Mouse (Mus musculus) left cerebral cortex, adult 2 months (tissue): ENCODE data around the gene Rassf6. TPM values are rescaled to one million over a fixed set of nuclear protein-coding genes. Genes with fewer than 3 reads are reported as not detected.

Experiments
- DNase-seq, 2 experiments: peaks; one replicate each; pipeline ENCODE4 v3.0.0; 2021 to 2022; ENCODE audit warnings: low spot score in 2 of 2, mixed read lengths in 1 of 2; ENCODE audit errors: extremely low spot score in 1 of 2
- H3K27ac ChIP-seq: fragments of 200-600 bp; 2 replicates; pipeline ENCODE4 v1.8.1; 2022
- H3K4me3 ChIP-seq: fragments of 200-600 bp; 2 replicates; pipeline ENCODE4 v1.8.1; 2022
- CTCF ChIP-seq: fragments of 200-600 bp; IDR thresholded peaks from 2 replicates; pipeline ENCODE4 v1.8.1; 2022; ENCODE audit warnings: antibody characterized with exemption, mild to moderate bottlenecking, moderate library complexity
- intact Hi-C: fragments of 180-260 bp; cut with DNase I; formaldehyde crosslinking; loops from one replicate; pipeline ENCODE4 v1.15.1; 2025
- long read RNA-seq, 2 experiments: library from polyadenylated mRNA; stranded (forward); transcript quantifications; one replicate each; pipeline ENCODE4 v2.0.0; 2021; ENCODE audit warnings: borderline mapping rate in 2 of 2
- total RNA-seq, 2 experiments: library from RNA; stranded (reverse); gene quantifications; 2 replicates each; pipeline ENCODE4 v1.2.3; 2021

Gene Rassf6
- 1 to 10 TPM; 1.6 to 2.3 TPM for total RNA-seq
- long read RNA-seq, experiment 1: 0 reads
- long read RNA-seq, experiment 2, partial matches to known transcripts: 0 of 1 reads
- long read RNA-seq, experiment 2, other reads (novel, unspliced or antisense): 1 of 1 reads

GRCm38 (mm10) chr5:90640286-90641217, at the start of gene Rassf6:
Gene Rassf6, minus strand, starts transcription at chr5:90640657.
- Histone ChIP-seq H3K27ac (no peak within 1 kb of the TSS), H3K4me3 (peak within 1 kb of the TSS; percentile 57)
- no peak for DNase-seq
- intact Hi-C loops: loop anchor here (5.0 kb wide), 1 partner anchor 418 kb away; the partner anchor contains the start of gene Cox18
- no peak for TF ChIP-seq CTCF

GRCm38 (mm10) chr5:90689426-90690128, 49.1 kb upstream of the Rassf6 start:
- no peak for TF ChIP-seq CTCF
- DNase-seq: no peak
- Histone ChIP-seq H3K4me3 (no peak overlapping the region), H3K27ac (no peak overlapping the region)
- intact Hi-C loops: no loop called here

GRCm38 (mm10) chr5:90687913-90688312, 47.5 kb upstream of the Rassf6 start:
- Histone ChIP-seq H3K27ac (no peak overlapping the region), H3K4me3 (no peak overlapping the region)
- intact Hi-C loops: no loop called here
- no peak for TF ChIP-seq CTCF
- no peak for DNase-seq

- no peak overlapping the region for H3K4me3 ChIP-seq
- TF ChIP-seq CTCF: no peak
- H3K27ac ChIP-seq: no peak overlapping the region
- intact Hi-C loops: no loop called here
- no peak for DNase-seq
These were observed 44.5 kb upstream of the Rassf6 start for GRCm38 (mm10) chr5:90684994-90685393.

- intact Hi-C loops: no loop called here
- Histone ChIP-seq H3K4me3 (no peak overlapping the region), H3K27ac (no peak overlapping the region)
- no peak for DNase-seq
- TF ChIP-seq CTCF: no peak
These were observed 41.4 kb upstream of the Rassf6 start for GRCm38 (mm10) chr5:90681842-90682241.

GRCm38 (mm10) chr5:90677560-90677959, 37.1 kb upstream of the Rassf6 start:
- H3K27ac ChIP-seq: no peak overlapping the region
- DNase-seq: no peak
- TF ChIP-seq CTCF: no peak
- intact Hi-C loops: no loop called here
- H3K4me3 ChIP-seq: no peak overlapping the region

GRCm38 (mm10) chr5:90661852-90662251, 21.4 kb upstream of the Rassf6 start:
- intact Hi-C loops: loop anchor here (2.0 to 10.0 kb wide), 3 partner anchors 125 to 643 kb away; partner anchors contain the start of gene Cxcl3
- no peak for DNase-seq

GRCm38 (mm10) chr5:90661436-90661835, 21.0 kb upstream of the Rassf6 start:
- intact Hi-C loops: loop anchor here (2.0 to 10.0 kb wide), 3 partner anchors 126 to 643 kb away; partner anchors contain the start of gene Cxcl3
- peak in 1 of 2 experiments; percentile 30 for DNase-seq
- peak; percentile 86 for TF ChIP-seq CTCF
- no peak overlapping the region for H3K27ac ChIP-seq
- no peak overlapping the region for H3K4me3 ChIP-seq

More at GRCm38 (mm10) chr5:90661852-90662251, 21.4 kb upstream of the Rassf6 start:
- Histone ChIP-seq H3K27ac (no peak overlapping the region), H3K4me3 (no peak overlapping the region)
- no peak for TF ChIP-seq CTCF

- intact Hi-C loops: loop anchor here (2.0 to 10.0 kb wide), 3 partner anchors 127 to 644 kb away; partner anchors contain the start of gene Cxcl3
- H3K4me3 ChIP-seq: no peak overlapping the region
- H3K27ac ChIP-seq: no peak overlapping the region
- DNase-seq: no peak
- TF ChIP-seq CTCF: no peak
These were observed 20.0 kb upstream of the Rassf6 start for GRCm38 (mm10) chr5:90660411-90660810.

- intact Hi-C loops: no loop called here
- no peak for TF ChIP-seq CTCF
These were observed 16.2 kb upstream of the Rassf6 start for GRCm38 (mm10) chr5:90656681-90657080.

GRCm38 (mm10) chr5:90655891-90656290, 15.4 kb upstream of the Rassf6 start:
- Histone ChIP-seq H3K27ac (no peak overlapping the region), H3K4me3 (no peak overlapping the region)
- intact Hi-C loops: no loop called here
- DNase-seq: no peak
- no peak for TF ChIP-seq CTCF

More at GRCm38 (mm10) chr5:90656681-90657080, 16.2 kb upstream of the Rassf6 start:
- Histone ChIP-seq H3K27ac (no peak overlapping the region), H3K4me3 (no peak overlapping the region)
- DNase-seq: no peak
